Comparison of ENCODE assay signal across 9 mouse cellular contexts in the genomic region with DNA sequence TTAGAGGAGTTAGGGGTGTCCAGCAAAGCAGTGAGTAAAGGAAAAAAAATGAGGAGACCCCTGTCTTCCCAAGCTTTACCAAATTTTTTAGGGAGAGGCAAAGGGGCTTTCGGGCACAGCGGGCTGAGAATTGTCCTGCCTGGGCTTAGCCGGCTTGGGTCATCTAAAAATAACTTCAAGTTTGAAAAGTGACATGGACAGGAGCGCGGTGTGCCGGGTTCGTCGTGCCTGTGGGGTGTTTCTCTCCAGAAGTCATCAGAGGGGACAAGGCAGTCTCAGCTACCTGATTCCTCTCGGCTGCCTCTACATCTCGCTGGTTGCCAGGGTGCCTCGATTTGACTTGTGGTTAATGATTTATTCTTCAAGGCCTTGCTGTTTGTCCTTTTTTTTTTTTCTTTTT. TPM values are rescaled to one million over a fixed set of nuclear protein-coding genes. Genes with fewer than 3 reads are reported as not detected.
DNase-seq lines count a peak whose midpoint lies in the region; ATAC-seq lines count a peak whose summit lies in the region.
"Had no signal": no experiment of that assay in that cellular context is flagged by ENCODE, and none has a peak within 500 bp of the region (broad histone marks: within the 10 kb centered on the region; RNA-seq: fewer than 3 reads in every experiment).

No protein-coding gene starts in this region.

- peak overlapping the region; percentile 31 to 83 for H3K27ac ChIP-seq in heart, embryonic 14.5 days (replicated peaks in 1 of 2; ENCODE audit: control insufficient read depth in 1 of 2, insufficient read depth in 1 of 2, low read depth in 2 of 2, low read length in 2 of 2)
- H3K27ac ChIP-seq in neural tube, embryonic 12.5 days = no peak overlapping the region

- H3K36me3 ChIP-seq in heart, embryonic 14.5 days (ENCODE audit: control insufficient read depth, insufficient read depth, low read length) = no peaks in the 10 kb centered on the region
- no peaks in the 10 kb centered on the region for H3K36me3 ChIP-seq in neural tube, embryonic 12.5 days

- no peak for ATAC-seq in heart, embryonic 14.5 days (ENCODE audit: insufficient number of reproducible peaks, insufficient read depth, low FRiP score, low read depth)
- ATAC-seq in neural tube, embryonic 12.5 days (ENCODE audit: low FRiP score, low read depth) = no peak

- H3K27me3 ChIP-seq in heart, embryonic 14.5 days (ENCODE audit: control insufficient read depth, insufficient read depth, low read length) = no peaks in the 10 kb centered on the region
- 0 out of 2 replicates have a peak, but pooled peaks cover 5% of the 10 kb centered on the region for H3K27me3 ChIP-seq in neural tube, embryonic 12.5 days (replicated peaks)

- WGBS in heart, embryonic 14.5 days = 25% methylated on average over 11 of the region's 11 CpGs
- 53% methylated on average over 11 of the region's 11 CpGs for WGBS in neural tube, embryonic 12.5 days

- H3K9ac ChIP-seq in heart, embryonic 14.5 days (ENCODE audit: low read length) = peak overlapping the region; percentile 78
- no peak overlapping the region for H3K9ac ChIP-seq in neural tube, embryonic 12.5 days

- H3K4me2 ChIP-seq in heart, embryonic 14.5 days (ENCODE audit: low read length) = peak overlapping the region; percentile 83
- peak overlapping the region; percentile 97 for H3K4me2 ChIP-seq in neural tube, embryonic 12.5 days (replicated peaks)

- DNase-seq in gastrocnemius, adult 18-20 months (ENCODE audit: low spot score) = peak; percentile 13
- DNase-seq in gastrocnemius, postnatal 10 days = no peak
- DNase-seq in kidney, postnatal 10 days = peak; percentile 15
- no peak for DNase-seq in natural killer cell, adult 2 months (ENCODE audit: low spot score in 2 of 2)
- no peak for DNase-seq in retina, postnatal 1 day
- DNase-seq in layer of hippocampus, postnatal 36 days = no peak

- H3K4me1 ChIP-seq in heart, embryonic 14.5 days (ENCODE audit: control insufficient read depth in 2 of 2, insufficient read depth in 2 of 2, low read length in 2 of 2) = peaks cover 9 to 26% of the 10 kb centered on the region in 2 experiments
- H3K4me1 ChIP-seq in neural tube, embryonic 12.5 days = peaks cover 8% of the 10 kb centered on the region; the same call in 1 of the 2 replicates

- H3K4me3 ChIP-seq in heart, embryonic 14.5 days (ENCODE audit: control insufficient read depth in 1 of 2, insufficient read depth in 1 of 2, low read depth in 1 of 2, low read length in 2 of 2) = peak overlapping the region; percentile 70 to 72
- H3K4me3 ChIP-seq in neural tube, embryonic 12.5 days = peak overlapping the region; percentile 67

- H3K9me3 ChIP-seq in heart, embryonic 14.5 days (ENCODE audit: control insufficient read depth, low read length) = no peaks in the 10 kb centered on the region
- H3K9me3 ChIP-seq in neural tube, embryonic 12.5 days = no peaks in the 10 kb centered on the region
- H3K9me3 ChIP-seq: megakaryocyte, embryonic 14.5 days had no signal

RNA-seq across cellular contexts. Expression of gene Rcan2, which starts 1.3 kb away (rescaled TPM):
- total RNA-seq in gastrocnemius, adult 18-20 months (2021) = 10 to 100 TPM; 51.9 to 60.3 TPM
- total RNA-seq in gastrocnemius, postnatal 10 days (2021) = 10 to 100 TPM; 18.4 to 22.3 TPM
- 53.3 and 57.7 TPM in 2 replicates for polyA plus RNA-seq in heart, embryonic 14.5 days (2014; fragmentation: Nextera tagmentation; extraction: Ambion mirVana)
- 48.8 and 49.5 TPM in 2 replicates for polyA plus RNA-seq in neural tube, embryonic 12.5 days (2016; fragmentation: Nextera tagmentation; extraction: Ambion mirVana)
- 10 to 100 TPM; 66.4 to 77.0 TPM for total RNA-seq in layer of hippocampus, postnatal 36 days (2021)

Comparison
In these comparisons a context has a peak if more than half of its experiments do, and no peak if none do; other contexts are left out.
1. DNase-seq: peak in gastrocnemius, adult 18-20 months (single experiment) and kidney, postnatal 10 days (single experiment); none in gastrocnemius, postnatal 10 days (single experiment), natural killer cell, adult 2 months (0 of 2), retina, postnatal 1 day (single experiment) and layer of hippocampus, postnatal 36 days (0 of 2).